In the genomic region with DNA sequence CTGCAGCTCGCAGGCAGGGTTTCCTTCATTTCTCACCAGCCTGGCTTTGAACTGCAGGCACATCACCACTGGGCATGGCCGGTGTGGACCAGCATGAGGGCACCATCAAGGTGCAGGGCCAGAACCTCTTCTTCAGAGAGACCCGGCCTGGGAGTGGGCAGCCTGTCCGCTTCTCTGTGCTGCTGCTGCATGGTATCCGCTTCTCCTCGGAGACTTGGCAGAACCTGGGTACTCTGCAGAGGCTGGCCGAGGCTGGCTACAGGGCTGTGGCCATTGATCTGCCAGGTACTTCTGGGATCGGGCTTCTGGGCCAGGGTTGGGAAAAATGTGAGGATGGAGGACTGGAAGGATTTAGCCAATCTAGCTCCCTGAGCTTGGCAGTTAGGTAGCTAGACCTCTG, we compare ENCODE assay signal across 9 mouse cellular contexts. TPM values are rescaled to one million over a fixed set of nuclear protein-coding genes. Genes with fewer than 3 reads are reported as not detected.
A peak's percentile ranks its signal among the peaks of the same experiment; 100 is the strongest.
DNase-seq lines count a peak whose midpoint lies in the region; ATAC-seq and TF ChIP-seq lines count a peak whose summit lies in the region.
"Had no signal": no experiment of that assay in that cellular context is flagged by ENCODE, and none has a peak within 500 bp of the region (broad histone marks: within the 10 kb centered on the region; RNA-seq: fewer than 3 reads in every experiment).

No protein-coding gene starts in this region.

- no peak for TF ChIP-seq CTCF in stomach, postnatal 0 days (IDR thresholded peaks at IDR 0.05; ENCODE audit: low read depth)

- H3K36me3 ChIP-seq in hindbrain, embryonic 12.5 days: no peaks in the 10 kb centered on the region
- no peaks in the 10 kb centered on the region for H3K36me3 ChIP-seq in hindbrain, embryonic 16.5 days (ENCODE audit: control insufficient read depth, insufficient read depth, low read length)
- H3K36me3 ChIP-seq in midbrain, embryonic 16.5 days (ENCODE audit: control insufficient read depth, insufficient read depth, low read length): no peaks in the 10 kb centered on the region
- no peaks in the 10 kb centered on the region for H3K36me3 ChIP-seq in midbrain, embryonic 14.5 days (ENCODE audit: control insufficient read depth, insufficient read depth, low read length)
- H3K36me3 ChIP-seq in stomach, postnatal 0 days (ENCODE audit: control insufficient read depth, insufficient read depth, low read length): no peaks in the 10 kb centered on the region

- TF ChIP-seq EP300 in stomach, postnatal 0 days (optimal IDR thresholded peaks at IDR 0.05): no peak

- H3K4me3 ChIP-seq in hindbrain, embryonic 12.5 days: no peak overlapping the region
- no peak overlapping the region for H3K4me3 ChIP-seq in hindbrain, embryonic 16.5 days (ENCODE audit: low read length)
- H3K4me3 ChIP-seq in midbrain, embryonic 16.5 days (ENCODE audit: low read depth, low read length): no peak overlapping the region
- H3K4me3 ChIP-seq in midbrain, embryonic 14.5 days (replicated peaks; ENCODE audit: low read depth, low read length): no peak overlapping the region
- H3K4me3 ChIP-seq in stomach, postnatal 0 days (ENCODE audit: low read depth, low read length): no peak overlapping the region

- H3K4me1 ChIP-seq in hindbrain, embryonic 12.5 days: peaks cover 61% of the 10 kb centered on the region
- peaks cover 40% of the 10 kb centered on the region for H3K4me1 ChIP-seq in hindbrain, embryonic 16.5 days (ENCODE audit: control insufficient read depth, insufficient read depth, low read depth, low read length)
- H3K4me1 ChIP-seq in midbrain, embryonic 16.5 days (ENCODE audit: control insufficient read depth, insufficient read depth, low read length): peaks cover 35% of the 10 kb centered on the region
- peaks cover 33% of the 10 kb centered on the region for H3K4me1 ChIP-seq in midbrain, embryonic 14.5 days (ENCODE audit: control insufficient read depth, insufficient read depth, low read length)
- peaks cover 25% of the 10 kb centered on the region for H3K4me1 ChIP-seq in stomach, postnatal 0 days (replicated peaks; ENCODE audit: control insufficient read depth, insufficient read depth)

- H3K9ac ChIP-seq in hindbrain, embryonic 12.5 days: no peak overlapping the region
- H3K9ac ChIP-seq in hindbrain, embryonic 16.5 days (ENCODE audit: low read depth, low read length): no peak overlapping the region
- H3K9ac ChIP-seq in midbrain, embryonic 16.5 days (ENCODE audit: low read depth, low read length): 0 out of 2 replicates have a peak overlapping the region, but pooled peaks have one; percentile 34
- H3K9ac ChIP-seq in midbrain, embryonic 14.5 days (replicated peaks; ENCODE audit: low read length): no peak overlapping the region
- H3K9ac ChIP-seq in stomach, postnatal 0 days (ENCODE audit: low read length): no peak overlapping the region

- 0 out of 2 replicates have a peak overlapping the region, but pooled peaks have one; percentile 25 for H3K27ac ChIP-seq in hindbrain, embryonic 12.5 days
- no peak overlapping the region for H3K27ac ChIP-seq in hindbrain, embryonic 16.5 days (ENCODE audit: low read depth, low read length)
- no peak overlapping the region for H3K27ac ChIP-seq in midbrain, embryonic 16.5 days (ENCODE audit: low read length)
- no peak overlapping the region for H3K27ac ChIP-seq in midbrain, embryonic 14.5 days (replicated peaks; ENCODE audit: low read depth, low read length)
- 0 out of 2 replicates have a peak overlapping the region, but pooled peaks have one; percentile 30 for H3K27ac ChIP-seq in stomach, postnatal 0 days (replicated peaks)

- no peak overlapping the region for H3K4me2 ChIP-seq in hindbrain, embryonic 12.5 days (replicated peaks)
- H3K4me2 ChIP-seq in hindbrain, embryonic 16.5 days (ENCODE audit: low read length): no peak overlapping the region
- H3K4me2 ChIP-seq in midbrain, embryonic 16.5 days (ENCODE audit: low read length): no peak overlapping the region
- H3K4me2 ChIP-seq in midbrain, embryonic 14.5 days (ENCODE audit: low read length): no peak overlapping the region
- no peak overlapping the region for H3K4me2 ChIP-seq in stomach, postnatal 0 days (replicated peaks; ENCODE audit: low read depth)

- no peak for ATAC-seq in hindbrain, embryonic 12.5 days (ENCODE audit: low FRiP score)
- ATAC-seq in hindbrain, embryonic 16.5 days: no peak
- no peak for ATAC-seq in midbrain, embryonic 16.5 days
- ATAC-seq in midbrain, embryonic 14.5 days (ENCODE audit: low FRiP score, low TSS enrichment): no peak
- ATAC-seq in stomach, postnatal 0 days (ENCODE audit: low FRiP score, low TSS enrichment): no peak

- DNase-seq in cerebellum, adult 9-10 months: peak; percentile 67
- no peak for DNase-seq in cerebellum, postnatal 4 days (ENCODE audit: low spot score in 2 of 2)
- no peak for DNase-seq in midbrain, embryonic 14.5 days
- no peak for DNase-seq in stomach, postnatal 0 days (ENCODE audit: low spot score)
- no peak for DNase-seq in T-cell, adult 2 months (ENCODE audit: low spot score)
- DNase-seq: retina, postnatal 1 day had no signal

- no peaks in the 10 kb centered on the region for H3K27me3 ChIP-seq in hindbrain, embryonic 12.5 days
- no peaks in the 10 kb centered on the region for H3K27me3 ChIP-seq in hindbrain, embryonic 16.5 days (replicated peaks; ENCODE audit: control insufficient read depth, insufficient read depth, low read length)
- no peaks in the 10 kb centered on the region for H3K27me3 ChIP-seq in midbrain, embryonic 16.5 days (ENCODE audit: control insufficient read depth, insufficient read depth, low read depth, low read length)
- no peaks in the 10 kb centered on the region for H3K27me3 ChIP-seq in midbrain, embryonic 14.5 days (ENCODE audit: control insufficient read depth, insufficient read depth, low read length)
- no peaks in the 10 kb centered on the region for H3K27me3 ChIP-seq in stomach, postnatal 0 days (ENCODE audit: control insufficient read depth, insufficient read depth, low read length)

- 94% methylated on average over 8 of the region's 8 CpGs for WGBS in hindbrain, embryonic 12.5 days
- WGBS in hindbrain, embryonic 16.5 days: 91% methylated on average over 8 of the region's 8 CpGs
- WGBS in midbrain, embryonic 16.5 days: 93% methylated on average over 8 of the region's 8 CpGs
- 91% methylated on average over 8 of the region's 8 CpGs for WGBS in midbrain, embryonic 14.5 days
- WGBS in stomach, postnatal 0 days: 84% methylated on average over 8 of the region's 8 CpGs

- H3K9me3 ChIP-seq in hindbrain, embryonic 12.5 days (replicated peaks): no peaks in the 10 kb centered on the region
- H3K9me3 ChIP-seq in hindbrain, embryonic 16.5 days (ENCODE audit: control insufficient read depth, low read length): no peaks in the 10 kb centered on the region
- H3K9me3 ChIP-seq in midbrain, embryonic 16.5 days (replicated peaks; ENCODE audit: control insufficient read depth, low read length, poor library complexity, severe bottlenecking): no peaks in the 10 kb centered on the region
- no peaks in the 10 kb centered on the region for H3K9me3 ChIP-seq in midbrain, embryonic 14.5 days (ENCODE audit: control insufficient read depth, low read length)
- no peaks in the 10 kb centered on the region for H3K9me3 ChIP-seq in stomach, postnatal 0 days (ENCODE audit: control insufficient read depth, low read length)

RNA-seq across cellular contexts. Expression of a gene that starts 2.5 kb away (rescaled TPM):
- polyA plus RNA-seq in hindbrain, embryonic 12.5 days (2016; fragmentation: Nextera tagmentation; extraction: Ambion mirVana): 37.5 and 39.7 TPM in 2 replicates
- 83.8 and 87.8 TPM in 2 replicates for polyA plus RNA-seq in hindbrain, embryonic 16.5 days (2015; fragmentation: Nextera tagmentation; extraction: Ambion mirVana)
- polyA plus RNA-seq in midbrain, embryonic 16.5 days (2015; fragmentation: Nextera tagmentation; extraction: Ambion mirVana): 71.9 and 82.0 TPM in 2 replicates
- 51.2 and 68.8 TPM in 2 replicates for polyA plus RNA-seq in midbrain, embryonic 14.5 days (2014; fragmentation: Nextera tagmentation; extraction: Ambion mirVana)
- polyA plus RNA-seq in stomach, postnatal 0 days (2015; fragmentation: Nextera tagmentation; extraction: Ambion mirVana): 23.1 and 23.2 TPM in 2 replicates

RNA-seq across cellular contexts. Expression of a gene that starts 2.7 kb away (rescaled TPM):
- polyA plus RNA-seq in hindbrain, embryonic 12.5 days (2016; fragmentation: Nextera tagmentation; extraction: Ambion mirVana): 7.6 and 8.5 TPM in 2 replicates
- 12.1 and 13.2 TPM in 2 replicates for polyA plus RNA-seq in hindbrain, embryonic 16.5 days (2015; fragmentation: Nextera tagmentation; extraction: Ambion mirVana)
- polyA plus RNA-seq in midbrain, embryonic 16.5 days (2015; fragmentation: Nextera tagmentation; extraction: Ambion mirVana): 8.8 and 10.6 TPM in 2 replicates
- 6.0 and 6.8 TPM in 2 replicates for polyA plus RNA-seq in midbrain, embryonic 14.5 days (2014; fragmentation: Nextera tagmentation; extraction: Ambion mirVana)
- polyA plus RNA-seq in stomach, postnatal 0 days (2015; fragmentation: Nextera tagmentation; extraction: Ambion mirVana): 39.0 and 46.0 TPM in 2 replicates

RNA-seq across cellular contexts. Expression of a gene that starts 3.1 kb away (rescaled TPM):
- polyA plus RNA-seq in hindbrain, embryonic 12.5 days (2016; fragmentation: Nextera tagmentation; extraction: Ambion mirVana): 308 and 309 TPM in 2 replicates
- 228 and 235 TPM in 2 replicates for polyA plus RNA-seq in hindbrain, embryonic 16.5 days (2015; fragmentation: Nextera tagmentation; extraction: Ambion mirVana)
- polyA plus RNA-seq in midbrain, embryonic 16.5 days (2015; fragmentation: Nextera tagmentation; extraction: Ambion mirVana): 242 and 262 TPM in 2 replicates
- 219 and 247 TPM in 2 replicates for polyA plus RNA-seq in midbrain, embryonic 14.5 days (2014; fragmentation: Nextera tagmentation; extraction: Ambion mirVana)
- polyA plus RNA-seq in stomach, postnatal 0 days (2015; fragmentation: Nextera tagmentation; extraction: Ambion mirVana): 16.8 and 20.3 TPM in 2 replicates

RNA-seq across cellular contexts. Expression of a gene that starts 11.8 kb away (rescaled TPM):
- 29.0 and 30.7 TPM in 2 replicates for polyA plus RNA-seq in hindbrain, embryonic 12.5 days (2016; fragmentation: Nextera tagmentation; extraction: Ambion mirVana)
- 26.2 and 26.6 TPM in 2 replicates for polyA plus RNA-seq in hindbrain, embryonic 16.5 days (2015; fragmentation: Nextera tagmentation; extraction: Ambion mirVana)
- polyA plus RNA-seq in midbrain, embryonic 16.5 days (2015; fragmentation: Nextera tagmentation; extraction: Ambion mirVana): 19.8 and 21.6 TPM in 2 replicates
- polyA plus RNA-seq in midbrain, embryonic 14.5 days (2014; fragmentation: Nextera tagmentation; extraction: Ambion mirVana): 19.1 and 21.6 TPM in 2 replicates
- 20.7 and 23.9 TPM in 2 replicates for polyA plus RNA-seq in stomach, postnatal 0 days (2015; fragmentation: Nextera tagmentation; extraction: Ambion mirVana)

RNA-seq across cellular contexts. Expression of a gene that starts 15.8 kb away (rescaled TPM):
- polyA plus RNA-seq in hindbrain, embryonic 12.5 days (2016; fragmentation: Nextera tagmentation; extraction: Ambion mirVana): 0.41 and 0.68 TPM in 2 replicates
- polyA plus RNA-seq in hindbrain, embryonic 16.5 days (2015; fragmentation: Nextera tagmentation; extraction: Ambion mirVana): 1.3 and 1.4 TPM in 2 replicates
- polyA plus RNA-seq in midbrain, embryonic 16.5 days (2015; fragmentation: Nextera tagmentation; extraction: Ambion mirVana): 0.78 and 0.98 TPM in 2 replicates
- 0.93 and 1.00 TPM in 2 replicates for polyA plus RNA-seq in midbrain, embryonic 14.5 days (2014; fragmentation: Nextera tagmentation; extraction: Ambion mirVana)
- polyA plus RNA-seq in stomach, postnatal 0 days (2015; fragmentation: Nextera tagmentation; extraction: Ambion mirVana): 0.15 and 0.23 TPM in 2 replicates

Comparison
In these comparisons a context has a peak if more than half of its experiments do, and no peak if none do; other contexts are left out.
1. H3K27ac ChIP-seq: peak in hindbrain, embryonic 12.5 days (single experiment) and stomach, postnatal 0 days (single experiment); none in hindbrain, embryonic 16.5 days (single experiment), midbrain, embryonic 16.5 days (single experiment) and midbrain, embryonic 14.5 days (single experiment).
2. RNA of a gene that starts 3.1 kb away (polyA plus RNA-seq): 308 to 309 TPM in hindbrain, embryonic 12.5 days, 242 to 262 TPM in midbrain, embryonic 16.5 days, 228 to 235 TPM in hindbrain, embryonic 16.5 days and 219 to 247 TPM in midbrain, embryonic 14.5 days; 16.8 to 20.3 TPM in stomach, postnatal 0 days; every median in the first group is over 10 times any median in the second.